ENCODE assay signal across 9 mouse cellular contexts in genomic region chr11:106514446-106514845, GRCm38 (mm10). TPM values are rescaled to one million over a fixed set of nuclear protein-coding genes. Genes with fewer than 3 reads are reported as not detected.
DNase-seq lines count a peak whose midpoint lies in the region; ATAC-seq and TF ChIP-seq lines count a peak whose summit lies in the region.
"Had no signal": no experiment of that assay in that cellular context is flagged by ENCODE, and none has a peak within 500 bp of the region (broad histone marks: within the 10 kb centered on the region; RNA-seq: fewer than 3 reads in every experiment).

No protein-coding gene starts in this region.

- peak; percentile 49 to 81 for DNase-seq in adrenal gland, adult (ENCODE audit: inconsistent age in 2 of 2, low spot score in 1 of 2)
- no peak for DNase-seq in adrenal gland, postnatal 25 days
- DNase-seq in kidney, adult 11 months: peak; percentile 80
- no peak for DNase-seq in kidney, postnatal 4 days
- peak; percentile 71 to 74 for DNase-seq in kidney, adult 8-10 months
- DNase-seq in thymus, adult 2 months: no peak
- no peak for DNase-seq in spleen, adult 12 weeks (ENCODE audit: low spot score)
- DNase-seq: cerebellum, adult 9-11 months had no signal

- 0 out of 2 replicates have a peak, but pooled peaks have one; percentile 10 for ATAC-seq in megakaryocyte, adult 5-6 weeks (ENCODE audit: poor library complexity, severe bottlenecking)

- no peak overlapping the region for H3K4me3 ChIP-seq in thymus, adult 2 months (ENCODE audit: control insufficient read depth, insufficient read depth, low read length)

- H3K4me1 ChIP-seq in thymus, adult 2 months (replicated peaks; ENCODE audit: control insufficient read depth, insufficient read depth, low read length): peaks cover 3% of the 10 kb centered on the region; the same call in 1 of the 2 replicates

- H3K27ac ChIP-seq in thymus, adult 2 months (ENCODE audit: control insufficient read depth, insufficient read depth, low read length): no peak overlapping the region

- 93% methylated on average over 5 of the region's 5 CpGs for WGBS in thymus, adult 2 months

- H3K36me3 ChIP-seq in thymus, adult 2 months (ENCODE audit: control insufficient read depth, insufficient read depth, low read length): peaks cover 4% of the 10 kb centered on the region

- no peak for TF ChIP-seq CTCF in thymus, adult 2 months (IDR thresholded peaks at IDR 0.05; ENCODE audit: borderline replicate concordance, control insufficient read depth, extremely low read depth, insufficient read depth, low read length, poor library complexity)

- no peak for TF ChIP-seq POLR2A in thymus, adult 2 months (IDR thresholded peaks at IDR 0.05; ENCODE audit: control insufficient read depth, extremely low read depth, insufficient read depth, low read length, poor library complexity)

- no peaks in the 10 kb centered on the region for H3K27me3 ChIP-seq in thymus, adult 2 months (ENCODE audit: control insufficient read depth, insufficient read depth, low read length)

RNA-seq across cellular contexts. Expression of gene Ern1, which starts 26.8 kb away (rescaled TPM):
- total RNA-seq in adrenal gland, postnatal 25 days (2021): 107 and 122 TPM in 2 replicates
- total RNA-seq in megakaryocyte, adult 5-6 weeks (2015): 37.9 and 43.1 TPM in 2 replicates
- total RNA-seq in megakaryocyte, adult 5-6 weeks (2017): 28.8 and 35.0 TPM in 2 replicates
- polyA plus RNA-seq in thymus, adult 2 months (2012; rRNA removed): 18.1 and 21.9 TPM in 2 replicates

Comparison
In these comparisons a context has a peak if more than half of its experiments do, and no peak if none do; other contexts are left out.
1. DNase-seq: peak in adrenal gland, adult (2 of 2), kidney, adult 11 months (single experiment) and kidney, adult 8-10 months (2 of 2); none in adrenal gland, postnatal 25 days (single experiment), kidney, postnatal 4 days (0 of 2), thymus, adult 2 months (single experiment) and spleen, adult 12 weeks (single experiment).